Mouse (Mus musculus) heart, postnatal 25 days (tissue): ENCODE results near the gene Ccdc84. TPM values are rescaled to one million over a fixed set of nuclear protein-coding genes. Genes with fewer than 3 reads are reported as not detected.
"Not testable (repeated sequence)": the region's sequence is repeated elsewhere in the genome, so short reads cannot be mapped to it uniquely, and the experiment has no call there.

Experiments used
- DNase-seq: peaks from one replicate; pipeline ENCODE4 v3.0.0; 2022; ENCODE audit warnings: low spot score
- intact Hi-C: fragments of 180-260 bp; cut with DNase I; formaldehyde crosslinking; loops from one replicate; pipeline ENCODE4 v1.15.1; 2025
- total RNA-seq, 2 experiments: library from RNA; stranded (reverse); gene quantifications; 2 replicates each; pipeline ENCODE4 v1.2.3; 2021

Ccdc84 gene
- 1 to 10 TPM; 7.2 to 8.0 TPM for total RNA-seq

GRCm38 (mm10) chr9:44418519-44419385 is at the start of gene Ccdc84:
Ccdc84 (minus strand) TSS chr9:44418569.
- no peak for DNase-seq
- intact Hi-C loops: no loop called here

- no peak for DNase-seq
- intact Hi-C loops: no loop called here
These were observed 43.6 kb upstream of the Ccdc84 start for GRCm38 (mm10) chr9:44461950-44462349.

GRCm38 (mm10) chr9:44457035-44457742 is 38.8 kb upstream of the Ccdc84 start:
- intact Hi-C loops: no loop called here
- DNase-seq: no peak

GRCm38 (mm10) chr9:44454891-44455220 is 36.5 kb upstream of the Ccdc84 start, which contains the start of gene Upk2:
Upk2 (minus strand) TSS chr9:44454976.
- no peak for DNase-seq

GRCm38 (mm10) chr9:44454132-44454890 is 35.9 kb upstream of the Ccdc84 start:
- intact Hi-C loops: loop anchor here (1.0 to 2.0 kb wide), 3 partner anchors 18 to 198 kb away; no protein-coding TSS in a partner anchor
- peak; percentile 54 for DNase-seq

More at GRCm38 (mm10) chr9:44454891-44455220, 36.5 kb upstream of the Ccdc84 start, which contains the start of gene Upk2:
- intact Hi-C loops: loop anchor here (1.0 to 2.0 kb wide), 3 partner anchors 18 to 197 kb away; no protein-coding TSS in a partner anchor

GRCm38 (mm10) chr9:44450387-44450786 is 32.0 kb upstream of the Ccdc84 start:
- intact Hi-C loops: no loop called here
- DNase-seq: no peak

GRCm38 (mm10) chr9:44444402-44445025 is 26.1 kb upstream of the Ccdc84 start:
- intact Hi-C loops: loop anchor here (10.0 kb wide), 1 partner anchor 360 kb away; the partner anchor contains the start of gene Ttc36
- DNase-seq: not testable (repeated sequence)

GRCm38 (mm10) chr9:44440961-44441360 is 22.6 kb upstream of the Ccdc84 start, which contains the start of gene Foxr1:
Foxr1 (minus strand) TSS chr9:44441136.
- DNase-seq: no peak
- intact Hi-C loops: loop anchor here (10.0 kb wide), 1 partner anchor 364 kb away; the partner anchor contains the start of gene Ttc36

- intact Hi-C loops: no loop called here
- no peak for DNase-seq
These were observed 17.4 kb upstream of the Ccdc84 start for GRCm38 (mm10) chr9:44435747-44436146.

- intact Hi-C loops: no loop called here
- DNase-seq: no peak
These were observed 14.3 kb upstream of the Ccdc84 start for GRCm38 (mm10) chr9:44432577-44433185.

GRCm38 (mm10) chr9:44423576-44423975 is 5.2 kb upstream of the Ccdc84 start:
- DNase-seq: no peak
- intact Hi-C loops: no loop called here

- no peak for DNase-seq
- intact Hi-C loops: no loop called here
These were observed 2.0 kb upstream of the Ccdc84 start for GRCm38 (mm10) chr9:44420280-44420898.

GRCm38 (mm10) chr9:44419730-44420129 is 1.4 kb upstream of the Ccdc84 start:
- intact Hi-C loops, DNase-seq: not testable (repeated sequence)

- intact Hi-C loops: no loop called here
- DNase-seq: peak; percentile 89
These were observed 441 bp downstream of the Ccdc84 start for GRCm38 (mm10) chr9:44417892-44418363.

- intact Hi-C loops: no loop called here
These were observed 1.0 kb downstream of the Ccdc84 start for GRCm38 (mm10) chr9:44417156-44417891.

GRCm38 (mm10) chr9:44412781-44413180 is 5.6 kb downstream of the Ccdc84 start:
- intact Hi-C loops: no loop called here
- no peak for DNase-seq

More at GRCm38 (mm10) chr9:44417156-44417891, 1.0 kb downstream of the Ccdc84 start:
- no peak for DNase-seq

GRCm38 (mm10) chr9:44412306-44412705 is 6.1 kb downstream of the Ccdc84 start:
- DNase-seq: no peak
- intact Hi-C loops: no loop called here
